Mouse (Mus musculus) liver, embryonic 14.5 days (tissue): ENCODE data around the gene Ambra1. TPM values are rescaled to one million over a fixed set of nuclear protein-coding genes. Genes with fewer than 3 reads are reported as not detected.

ENCODE experiments used
- ATAC-seq: fragments of 200-750 bp; cut with Nextera tagmentation; 2 replicates; pipeline ENCODE4 v1.8.0; 2017; ENCODE audit warnings: moderate number of reproducible peaks, mild to moderate bottlenecking, moderate library complexity; ENCODE audit not compliant: insufficient read depth
- DNase-seq, 3 experiments: peaks; one replicate each; pipeline ENCODE4 v3.0.0-alpha.2; 2012 to 2013; ENCODE audit warnings: low read depth in 3 of 3, low spot score in 3 of 3
- H3K27ac ChIP-seq: fragments of 300-500 bp; sonication (generic); 2 replicates; pipeline ENCODE4 v1.5.1; 2014; ENCODE audit warnings: moderate library complexity, mild to moderate bottlenecking, control low read depth, inconsistent platforms
- H3K27me3 ChIP-seq: fragments of 300-500 bp; sonication (generic); 2 replicates; pipeline ENCODE4 v1.6.1; 2014; ENCODE audit warnings: mild to moderate bottlenecking, low read length, moderate library complexity; ENCODE audit not compliant: control insufficient read depth, insufficient read depth
- H3K36me3 ChIP-seq: fragments of 300-500 bp; sonication (generic); replicated peaks from 2 replicates; pipeline ENCODE4 v1.6.1; 2014; ENCODE audit warnings: low read depth; ENCODE audit not compliant: control insufficient read depth, insufficient read depth
- H3K4me1 ChIP-seq, 2 experiments: fragments of 200-500 bp in 1 of 2; fragments of 300-500 bp in 1 of 2; sonication (generic) in 1 of 2; replicated peaks; 2 replicates each; pipeline ENCODE4 v1.6.1; 2012 to 2014; ENCODE audit warnings: antibody characterized with exemption in 1 of 2, inconsistent platforms in 1 of 2, low read length in 1 of 2; ENCODE audit not compliant: control insufficient read depth in 2 of 2, insufficient read depth in 2 of 2
- H3K4me2 ChIP-seq: fragments of 300-500 bp; sonication (generic); 2 replicates; pipeline ENCODE4 v1.6.1; 2014; ENCODE audit warnings: low read depth, mild to moderate bottlenecking, control low read depth, moderate library complexity
- H3K4me3 ChIP-seq, 2 experiments: fragments of 200-500 bp in 1 of 2; fragments of 300-500 bp in 1 of 2; sonication (generic) in 1 of 2; 2 replicates each; pipeline ENCODE4 v1.5.1; 2012 to 2014; ENCODE audit warnings: low read depth in 2 of 2, low read length in 2 of 2, mild to moderate bottlenecking in 2 of 2, control low read depth in 1 of 2, inconsistent platforms in 1 of 2, moderate library complexity in 1 of 2; ENCODE audit not compliant: insufficient read depth in 1 of 2
- H3K9ac ChIP-seq: fragments of 300-500 bp; sonication (generic); replicated peaks from 2 replicates; pipeline ENCODE4 v1.6.1; 2014; ENCODE audit warnings: mild to moderate bottlenecking, control low read depth, moderate library complexity
- H3K9me3 ChIP-seq: fragments of 300-500 bp; sonication (generic); 2 replicates; pipeline ENCODE4 v1.6.1; 2016; ENCODE audit warnings: low read length, mixed read lengths; ENCODE audit not compliant: control insufficient read depth
- CTCF ChIP-seq: IDR thresholded peaks from 2 replicates; pipeline ENCODE4 v1.5.1; 2016; ENCODE audit warnings: antibody characterized with exemption, low read depth, control low read depth
- EP300 ChIP-seq: IDR thresholded peaks from 2 replicates; pipeline ENCODE4 v1.6.1; 2016; ENCODE audit warnings: antibody characterized with exemption, low read depth
- WGBS: fragments of 180-500 bp; shearing (Covaris S2); extraction: QIAGEN DNeasy Blood & Tissue Kit; methylation state at CpG from one replicate; pipeline ENCODE4 v1.1.7; 2014; ENCODE audit not compliant: insufficient replicate concordance; 5-methylcytosine and 5-hydroxymethylcytosine counted together
- polyA plus RNA-seq, 2 experiments: library from polyadenylated mRNA; depleted of rRNA in 1 of 2; stranded (reverse) in 1 of 2; unstranded in 1 of 2; fragments of >200 nt; fragmentation: Nextera tagmentation in 1 of 2; extraction: Ambion mirVana in 1 of 2; gene quantifications; 2 replicates each; pipeline versions ENCODE4 v1.2.1 to v1.2.3; 2012 to 2014

Ambra1 gene
- polyA plus RNA-seq, 2 experiments, result 3.9 TPM

DNA sequence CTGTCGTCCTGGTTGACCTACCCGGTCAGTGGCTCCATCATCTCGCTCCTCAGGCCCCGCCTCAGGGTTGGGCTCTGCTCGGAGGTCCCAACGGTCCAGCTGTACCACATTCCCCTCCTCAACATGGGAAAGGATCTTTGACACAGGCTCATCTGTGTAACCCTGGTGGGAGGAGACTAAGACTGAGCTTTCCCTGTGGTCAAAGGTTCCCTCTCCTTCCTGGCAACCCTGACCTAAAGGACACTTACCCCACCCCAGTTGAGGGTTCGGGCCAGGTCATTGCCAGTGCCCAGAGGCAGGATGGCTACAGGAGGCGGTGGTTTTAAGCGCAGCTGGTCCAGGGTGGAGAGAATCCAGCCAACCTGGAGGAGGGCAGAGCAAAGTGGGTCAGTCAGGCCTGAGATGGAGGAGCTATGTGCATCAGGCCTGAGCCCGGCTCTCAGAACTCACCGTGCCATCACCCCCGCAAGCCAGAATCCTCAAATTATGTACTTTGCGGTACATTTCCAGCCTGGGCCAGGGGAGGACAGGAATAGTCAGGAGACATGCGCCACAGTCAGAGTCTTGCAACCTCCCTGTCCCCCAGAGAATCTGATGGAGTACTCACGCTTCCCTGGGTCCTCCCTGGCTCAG is 209.5 kb downstream of the Ambra1 start:
- no peak for DNase-seq
- TF ChIP-seq EP300 (no peak), CTCF (no peak)
- Histone ChIP-seq H3K9ac (no peak overlapping the region), H3K27ac (no peak overlapping the region), H3K4me1 (peaks cover 0 to 2% of the 10 kb centered on the region in 2 experiments; a peak in 1 of 4 replicates), H3K27me3 (no peaks in the 10 kb centered on the region), H3K9me3 (no peaks in the 10 kb centered on the region), H3K4me2 (no peak overlapping the region), H3K4me3 (no peak overlapping the region), H3K36me3 (peaks cover 62% of the 10 kb centered on the region)
- 82% methylated on average over 15 of the region's 15 CpGs for WGBS
- ATAC-seq, result no peak

DNA sequence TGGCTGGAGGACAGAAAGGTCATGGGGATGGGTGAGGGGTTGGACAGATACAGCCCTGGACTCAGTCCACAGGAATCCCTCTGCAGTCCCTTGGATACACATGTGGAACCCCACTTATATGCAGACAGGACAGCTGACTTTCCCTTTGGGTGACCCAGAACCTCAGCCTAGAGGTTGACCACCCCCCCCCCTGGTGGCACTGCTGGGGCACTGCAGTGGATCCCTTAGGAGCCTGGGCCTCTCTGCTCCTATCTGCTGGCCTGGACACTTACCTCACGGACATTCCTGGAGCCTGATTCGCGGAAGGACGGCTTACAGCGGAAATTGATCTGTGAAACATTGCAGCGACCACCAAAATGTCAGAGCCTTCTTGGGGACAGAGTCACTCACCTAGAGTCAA is 212.4 kb downstream of the Ambra1 start:
- DNase-seq (no peak), ATAC-seq (no peak)
- Histone ChIP-seq H3K4me2 (no peak overlapping the region), H3K4me3 (no peak overlapping the region), H3K27me3 (no peaks in the 10 kb centered on the region), H3K4me1 (peaks cover 9 to 18% of the 10 kb centered on the region in 2 experiments), H3K27ac (no peak overlapping the region), H3K36me3 (peaks cover 42% of the 10 kb centered on the region), H3K9ac (no peak overlapping the region), H3K9me3 (no peaks in the 10 kb centered on the region)
- peak; percentile 76 for TF ChIP-seq CTCF
- TF ChIP-seq EP300, result no peak
- WGBS, result 81% methylated on average over 6 of the region's 6 CpGs

DNA sequence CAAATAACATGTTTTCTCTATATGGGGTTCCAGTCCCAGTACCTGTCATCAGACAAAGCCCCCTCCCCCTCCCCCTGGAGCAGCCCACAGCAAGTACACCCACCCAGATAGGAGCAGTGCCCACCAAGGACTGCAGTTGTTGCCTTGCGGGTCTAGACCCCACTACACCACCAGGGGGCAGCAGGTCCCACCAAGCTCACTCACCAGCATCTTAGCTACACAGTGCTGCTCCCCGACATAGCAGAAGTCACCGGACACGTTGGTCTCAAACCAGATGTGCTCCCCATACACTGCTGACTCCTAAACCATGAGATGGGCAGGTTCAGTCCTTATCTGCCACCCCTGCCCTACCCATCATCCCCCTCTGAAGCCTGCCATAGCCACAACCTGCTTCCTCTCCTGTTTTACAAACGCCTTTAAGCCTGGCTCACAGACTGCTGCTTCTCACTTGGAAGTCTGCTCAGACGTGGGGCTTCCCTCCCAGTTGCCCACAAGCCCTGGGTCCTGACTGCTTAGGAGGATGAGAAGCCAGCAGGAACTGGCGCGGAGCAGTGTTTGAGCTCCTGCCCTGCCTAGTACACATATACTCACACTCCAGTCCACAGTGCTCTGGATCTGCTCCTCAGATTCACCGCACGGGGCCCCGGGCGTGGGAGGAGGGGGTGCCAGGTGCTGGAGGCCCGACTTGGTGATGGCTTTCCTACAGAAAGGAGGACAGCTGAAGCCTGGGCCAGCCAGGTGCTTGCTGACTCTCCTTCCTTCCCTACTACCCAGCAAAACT is 214.4 kb downstream of the Ambra1 start:
- Histone ChIP-seq H3K4me3 (no peak overlapping the region), H3K9me3 (no peaks in the 10 kb centered on the region), H3K4me1 (peaks cover 29 to 38% of the 10 kb centered on the region in 2 experiments), H3K27me3 (no peaks in the 10 kb centered on the region), H3K36me3 (peaks cover 24% of the 10 kb centered on the region), H3K27ac (no peak overlapping the region), H3K4me2 (no peak overlapping the region), H3K9ac (no peak overlapping the region)
- 34% methylated on average over 13 of the region's 13 CpGs for WGBS
- TF ChIP-seq CTCF (peak; percentile 98), EP300 (no peak)
- ATAC-seq, result peak; percentile 33
- DNase-seq, result peak in 1 of 3 experiments; percentile 50

DNA sequence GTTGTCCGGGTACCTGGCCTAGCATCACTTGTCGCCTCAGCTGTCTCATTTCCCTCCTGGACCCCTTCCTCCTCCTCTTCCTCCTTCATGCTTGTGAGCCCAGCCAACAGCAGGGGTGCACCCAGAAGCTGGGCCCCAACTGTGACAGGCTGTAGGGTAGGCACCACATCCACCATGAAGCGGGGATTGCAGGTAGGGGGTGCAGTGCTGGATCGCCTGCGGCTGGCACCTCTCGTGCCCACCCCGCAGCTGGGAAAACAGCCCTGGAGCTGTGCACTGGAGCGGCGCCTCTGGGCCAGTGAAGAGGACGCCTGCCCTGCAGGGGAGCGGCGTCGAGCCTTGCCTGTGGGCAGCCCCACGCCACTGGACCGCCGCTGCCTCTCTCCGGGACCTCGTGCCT is 215.5 kb downstream of the Ambra1 start, which contains the start of gene Gm9821:
Gene Gm9821 (plus strand): TSS at position 221 of the 400 bp plus-strand sequence.
- Histone ChIP-seq H3K36me3 (peaks cover 18% of the 10 kb centered on the region), H3K4me2 (peak within 1 kb of the TSS; percentile 68; the same call in 1 of the 2 replicates), H3K27ac (peak within 1 kb of the TSS; percentile 15)

DNA sequence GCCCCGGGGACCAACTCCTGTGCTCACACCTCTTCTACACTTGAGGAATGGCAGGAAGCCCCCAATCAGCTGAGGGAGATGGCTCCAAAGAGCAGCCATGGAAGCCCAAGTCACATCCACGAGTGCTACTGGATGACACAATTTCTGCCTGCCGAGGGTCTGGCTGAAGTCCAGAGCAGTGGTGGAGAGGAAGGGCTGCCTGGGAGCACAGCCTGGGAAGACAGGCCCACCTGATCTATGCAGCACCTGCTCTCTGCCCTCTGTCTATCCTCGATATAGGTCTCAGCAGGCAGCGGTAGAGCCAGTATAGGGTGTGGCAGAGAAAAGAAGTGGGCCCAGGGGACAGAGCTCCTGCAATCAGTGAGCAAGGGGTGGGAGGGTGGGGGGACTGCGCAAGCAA is 216.9 kb downstream of the Ambra1 start:
- ATAC-seq, result no peak
- Histone ChIP-seq H3K9ac (peak overlapping the region; percentile 63), H3K27ac (peak overlapping the region; percentile 74), H3K4me1 (peaks cover 46 to 52% of the 10 kb centered on the region in 2 experiments), H3K27me3 (no peaks in the 10 kb centered on the region), H3K9me3 (no peaks in the 10 kb centered on the region), H3K36me3 (peaks cover 14% of the 10 kb centered on the region), H3K4me2 (peak overlapping the region; percentile 68), H3K4me3 (no peak overlapping the region; a peak in 1 of 4 replicates)
- 26% methylated on average over 6 of the region's 6 CpGs for WGBS
- TF ChIP-seq EP300 (no peak), CTCF (no peak)
- DNase-seq, result no peak

More for the DNA sequence above, 215.5 kb downstream of the Ambra1 start, which contains the start of gene Gm9821:
- Histone ChIP-seq H3K4me3 (no peak within 1 kb of the TSS; a peak in 1 of 4 replicates), H3K27me3 (no peaks in the 10 kb centered on the region), H3K9me3 (no peaks in the 10 kb centered on the region), H3K4me1 (peaks cover 39 to 45% of the 10 kb centered on the region in 2 experiments), H3K9ac (no peak within 1 kb of the TSS; the same call in 1 of the 2 replicates)
- TF ChIP-seq CTCF (no peak), EP300 (no peak)
- no peak for DNase-seq
- WGBS, result 89% methylated on average over 18 of the region's 18 CpGs
- no peak for ATAC-seq
